8 mouse cellular contexts compared by ENCODE assay signal in genomic region chr4:136749851-136750577, GRCm38 (mm10).
A peak's percentile ranks its signal among the peaks of the same experiment; 100 is the strongest.
DNase-seq lines count a peak whose midpoint lies in the region; ATAC-seq lines count a peak whose summit lies in the region.

No protein-coding gene starts in this region.

- 14% methylated on average over 19 of the region's 19 CpGs for WGBS in neural tube, embryonic 11.5 days
- 5% methylated on average over 19 of the region's 19 CpGs for WGBS in forebrain, embryonic 16.5 days
- WGBS in limb, embryonic 11.5 days, result 24% methylated on average over 19 of the region's 19 CpGs
- WGBS in stomach, embryonic 15.5 days, result 54% methylated on average over 19 of the region's 19 CpGs

- H3K4me2 ChIP-seq in neural tube, embryonic 11.5 days (ENCODE audit: low read depth), result peak overlapping the region; percentile 20; the same call in 1 of the 2 replicates
- peak overlapping the region; percentile 19; the same call in 1 of the 2 replicates for H3K4me2 ChIP-seq in forebrain, embryonic 16.5 days (ENCODE audit: low read length)
- no peak overlapping the region for H3K4me2 ChIP-seq in limb, embryonic 11.5 days (ENCODE audit: low read depth, severe bottlenecking)
- no peak overlapping the region for H3K4me2 ChIP-seq in stomach, embryonic 15.5 days

- H3K36me3 ChIP-seq in neural tube, embryonic 11.5 days (ENCODE audit: control insufficient read depth, insufficient read depth, low read length), result no peaks in the 10 kb centered on the region; the same call in 1 of the 2 replicates
- H3K36me3 ChIP-seq in forebrain, embryonic 16.5 days (ENCODE audit: control insufficient read depth, insufficient read depth), result no peaks in the 10 kb centered on the region
- H3K36me3 ChIP-seq in limb, embryonic 11.5 days (ENCODE audit: control insufficient read depth, insufficient read depth, low read length), result no peaks in the 10 kb centered on the region
- H3K36me3 ChIP-seq in stomach, embryonic 15.5 days, result no peaks in the 10 kb centered on the region

- H3K4me3 ChIP-seq in neural tube, embryonic 11.5 days (ENCODE audit: low read depth, low read length), result no peak overlapping the region
- no peak overlapping the region for H3K4me3 ChIP-seq in forebrain, embryonic 16.5 days (replicated peaks; ENCODE audit: low read length)
- H3K4me3 ChIP-seq in limb, embryonic 11.5 days (ENCODE audit: low read depth, low read length), result no peak overlapping the region
- no peak overlapping the region for H3K4me3 ChIP-seq in stomach, embryonic 15.5 days (replicated peaks)

- H3K4me1 ChIP-seq in neural tube, embryonic 11.5 days (ENCODE audit: control insufficient read depth, insufficient read depth, low read length), result peaks cover 53% of the 10 kb centered on the region
- peaks cover 29% of the 10 kb centered on the region for H3K4me1 ChIP-seq in forebrain, embryonic 16.5 days (replicated peaks; ENCODE audit: control insufficient read depth, insufficient read depth, low read length)
- H3K4me1 ChIP-seq in limb, embryonic 11.5 days (ENCODE audit: control insufficient read depth, insufficient read depth, low read length), result peaks cover 37% of the 10 kb centered on the region
- H3K4me1 ChIP-seq in stomach, embryonic 15.5 days, result peaks cover 36% of the 10 kb centered on the region

- DNase-seq in neural tube, embryonic 11.5 days (ENCODE audit: low spot score), result peak; percentile 62
- no peak for DNase-seq in neural tube, embryonic 10.5 days (ENCODE audit: extremely low spot score, low spot score)
- no peak for DNase-seq in limb, embryonic 11.5 days (ENCODE audit: low spot score)
- no peak for DNase-seq in adrenal gland, postnatal 25 days
- DNase-seq in urinary bladder, postnatal 4 days (ENCODE audit: low spot score in 2 of 2), result no peak
- DNase-seq in adrenal gland, adult 8-10 months, result no peak

- H3K27me3 ChIP-seq in neural tube, embryonic 11.5 days (ENCODE audit: control insufficient read depth, insufficient read depth, low read length), result no peaks in the 10 kb centered on the region
- H3K27me3 ChIP-seq in forebrain, embryonic 16.5 days (replicated peaks; ENCODE audit: control insufficient read depth, insufficient read depth, low read length), result no peaks in the 10 kb centered on the region
- H3K27me3 ChIP-seq in limb, embryonic 11.5 days (ENCODE audit: control insufficient read depth, insufficient read depth, low read length), result no peaks in the 10 kb centered on the region
- H3K27me3 ChIP-seq in stomach, embryonic 15.5 days (replicated peaks), result no peaks in the 10 kb centered on the region

- H3K27ac ChIP-seq in neural tube, embryonic 11.5 days (ENCODE audit: low read depth, low read length), result peak overlapping the region; percentile 93
- peak overlapping the region; percentile 42 for H3K27ac ChIP-seq in forebrain, embryonic 16.5 days (ENCODE audit: low read length)
- no peak overlapping the region for H3K27ac ChIP-seq in limb, embryonic 11.5 days (replicated peaks; ENCODE audit: low read depth, low read length)
- peak overlapping the region; percentile 11 for H3K27ac ChIP-seq in stomach, embryonic 15.5 days

- peak; percentile 68 for ATAC-seq in neural tube, embryonic 11.5 days (ENCODE audit: insufficient read depth, low FRiP score, low TSS enrichment)
- peak; percentile 84 for ATAC-seq in forebrain, embryonic 16.5 days
- ATAC-seq in limb, embryonic 11.5 days (ENCODE audit: insufficient number of reproducible peaks, low FRiP score, low TSS enrichment, low read depth), result no peak
- ATAC-seq in stomach, embryonic 15.5 days (ENCODE audit: insufficient read depth, low FRiP score, low read depth), result 0 out of 2 replicates have a peak, but pooled peaks have one; percentile 9

- H3K9ac ChIP-seq in neural tube, embryonic 11.5 days (ENCODE audit: low read length), result peak overlapping the region; percentile 47
- peak overlapping the region; percentile 34; the same call in 1 of the 2 replicates for H3K9ac ChIP-seq in forebrain, embryonic 16.5 days (replicated peaks; ENCODE audit: low read depth, low read length)
- H3K9ac ChIP-seq in limb, embryonic 11.5 days (ENCODE audit: low read length), result peak overlapping the region; percentile 45; the same call in 1 of the 2 replicates
- H3K9ac ChIP-seq in stomach, embryonic 15.5 days, result no peak overlapping the region

- H3K9me3 ChIP-seq in neural tube, embryonic 11.5 days (ENCODE audit: control insufficient read depth, low read length), result no peaks in the 10 kb centered on the region
- H3K9me3 ChIP-seq in forebrain, embryonic 16.5 days (ENCODE audit: control insufficient read depth, low read length), result no peaks in the 10 kb centered on the region
- no peaks in the 10 kb centered on the region for H3K9me3 ChIP-seq in limb, embryonic 11.5 days (ENCODE audit: control insufficient read depth, low read length)
- no peaks in the 10 kb centered on the region for H3K9me3 ChIP-seq in stomach, embryonic 15.5 days

Comparison
In these comparisons a context has a peak if more than half of its experiments do, and no peak if none do; other contexts are left out.
1. H3K4me2 ChIP-seq: peak in neural tube, embryonic 11.5 days (single experiment) and forebrain, embryonic 16.5 days (single experiment); none in limb, embryonic 11.5 days (single experiment) and stomach, embryonic 15.5 days (single experiment).